Mouse (Mus musculus) testis, adult 2 months (tissue): ENCODE data around the gene Gsc2.

Experiments used
- CTCF ChIP-seq: fragments of 200-500 bp; IDR thresholded peaks from 2 replicates; pipeline ENCODE4 v1.5.1; 2012; ENCODE audit warnings: low read depth, mild to moderate bottlenecking, inconsistent platforms, low read length, moderate library complexity; ENCODE audit not compliant: control insufficient read depth, insufficient read depth, insufficient replicate concordance
- POLR2A ChIP-seq: fragments of 200-500 bp; IDR thresholded peaks from 2 replicates; pipeline ENCODE4 v1.6.1; 2012; ENCODE audit warnings: low read depth, mild to moderate bottlenecking, inconsistent platforms, low read length, moderate library complexity; ENCODE audit not compliant: control insufficient read depth

- no peak for TF ChIP-seq CTCF
- TF ChIP-seq POLR2A: no peak
Observed at GRCm38 (mm10) chr16:17922163-17922538, 7.3 kb upstream of the Gsc2 start.
